Mouse (Mus musculus) ES-E14 (cell line): ENCODE measurements around the gene Capzb. TPM values are rescaled to one million over a fixed set of nuclear protein-coding genes. Genes with fewer than 3 reads are reported as not detected.

Experiments
- DNase-seq: peaks from one replicate; pipeline ENCODE4 v3.0.0-alpha.2; 2013; ENCODE audit warnings: low read depth, low spot score
- H3K27ac ChIP-seq: 2 replicates; pipeline ENCODE4 v1.5.1; 2012; ENCODE audit warnings: low read depth, mild to moderate bottlenecking, low read length, moderate library complexity, mixed read lengths; ENCODE audit not compliant: poor library complexity, insufficient read depth, severe bottlenecking
- H3K36me3 ChIP-seq: 2 replicates; pipeline ENCODE4 v1.6.1; 2012; ENCODE audit warnings: mild to moderate bottlenecking, low read length, moderate library complexity, mixed read lengths; ENCODE audit not compliant: control insufficient read depth, poor library complexity, insufficient read depth, severe bottlenecking
- H3K4me1 ChIP-seq, 2 experiments: fragments of 150-350 bp in 1 of 2; sonication (generic) in 1 of 2; 2 replicates each; pipeline ENCODE4 v1.6.1; 2012; ENCODE audit warnings: low read length in 2 of 2, mild to moderate bottlenecking in 1 of 2, mixed read lengths in 1 of 2; ENCODE audit not compliant: control insufficient read depth in 2 of 2, insufficient read depth in 2 of 2, poor library complexity in 1 of 2
- H3K4me3 ChIP-seq, 2 experiments: fragments of 150-350 bp in 1 of 2; sonication (generic) in 1 of 2; 2 replicates each; pipeline ENCODE4 v1.5.1; 2012; ENCODE audit warnings: low read length in 2 of 2, low read depth in 1 of 2, mild to moderate bottlenecking in 1 of 2, mixed read lengths in 1 of 2; ENCODE audit not compliant: insufficient read depth in 1 of 2, poor library complexity in 1 of 2, severe bottlenecking in 1 of 2
- H3K9ac ChIP-seq: 2 replicates; pipeline ENCODE4 v1.6.1; 2012; ENCODE audit warnings: low read depth, mild to moderate bottlenecking, low read length, mixed read lengths; ENCODE audit not compliant: poor library complexity, insufficient read depth, severe bottlenecking
- H3K9me3 ChIP-seq: fragments of 150-350 bp; sonication (generic); 2 replicates; pipeline ENCODE4 v1.6.1; 2012; ENCODE audit warnings: low read depth, mild to moderate bottlenecking, low read length; ENCODE audit not compliant: control insufficient read depth, insufficient read depth
- CHD2 ChIP-seq: IDR thresholded peaks from 2 replicates; pipeline ENCODE4 v1.6.1; 2014; ENCODE audit warnings: mild to moderate bottlenecking, low read depth, low read length, inconsistent platforms
- HCFC1 ChIP-seq: IDR thresholded peaks from 2 replicates; pipeline ENCODE4 v1.6.1; 2012; ENCODE audit warnings: low read length, inconsistent platforms, borderline replicate concordance; ENCODE audit not compliant: insufficient read depth
- MAFK ChIP-seq: IDR thresholded peaks from 2 replicates; pipeline ENCODE4 v1.6.1; 2014; ENCODE audit warnings: mild to moderate bottlenecking, low read depth, low read length, inconsistent platforms; ENCODE audit not compliant: insufficient read depth
- ZC3H11A ChIP-seq: IDR thresholded peaks from 2 replicates; pipeline ENCODE4 v1.6.1; 2012; ENCODE audit warnings: low read depth, mild to moderate bottlenecking, inconsistent platforms, low read length, borderline replicate concordance
- ZNF384 ChIP-seq: IDR thresholded peaks from 2 replicates; pipeline ENCODE4 v1.6.1; 2012; ENCODE audit warnings: low read depth, low read length, inconsistent platforms
- in situ Hi-C, 2 experiments: fragments of 600-800 bp; cut with MboI; formaldehyde crosslinking; loops; one replicate each; pipeline ENCODE4 v1.15.1; 2025; ENCODE audit warnings: low sequenced_read_pairs in 2 of 2, inconsistent platforms in 1 of 2; ENCODE audit not compliant: unreplicated experiment in 2 of 2
- total RNA-seq: library from RNA; depleted of rRNA; stranded (reverse); fragments of 300-350 nt; gene quantifications from 2 replicates; pipeline ENCODE4 v1.2.3, GENCODE M21; 2012

The Capzb gene
- total RNA-seq, 1 experiment = 111 TPM

- H3K9me3 ChIP-seq = no peaks in the 10 kb centered on the region
- in situ Hi-C loops = no loop called here
- H3K36me3 ChIP-seq = no peaks in the 10 kb centered on the region
- 0 out of 2 replicates have a peak overlapping the region, but pooled peaks have one; percentile 25 for H3K9ac ChIP-seq
- DNase-seq = no peak
- 0 out of 2 replicates have a peak overlapping the region, but pooled peaks have one; percentile 19 for H3K27ac ChIP-seq
- TF ChIP-seq HCFC1 (no peak), ZC3H11A (no peak), MAFK (no peak), ZNF384 (no peak), CHD2 (no peak)
- peaks cover 3 to 8% of the 10 kb centered on the region in 2 experiments; a peak in 3 of 4 replicates for H3K4me1 ChIP-seq
- H3K4me3 ChIP-seq = peak overlapping the region in 1 of 2 experiments; percentile 44; a peak in 2 of 4 replicates
Observed at GRCm38 (mm10) chr4:139168985-139169747, 23.5 kb upstream of the Capzb start.

DNA sequence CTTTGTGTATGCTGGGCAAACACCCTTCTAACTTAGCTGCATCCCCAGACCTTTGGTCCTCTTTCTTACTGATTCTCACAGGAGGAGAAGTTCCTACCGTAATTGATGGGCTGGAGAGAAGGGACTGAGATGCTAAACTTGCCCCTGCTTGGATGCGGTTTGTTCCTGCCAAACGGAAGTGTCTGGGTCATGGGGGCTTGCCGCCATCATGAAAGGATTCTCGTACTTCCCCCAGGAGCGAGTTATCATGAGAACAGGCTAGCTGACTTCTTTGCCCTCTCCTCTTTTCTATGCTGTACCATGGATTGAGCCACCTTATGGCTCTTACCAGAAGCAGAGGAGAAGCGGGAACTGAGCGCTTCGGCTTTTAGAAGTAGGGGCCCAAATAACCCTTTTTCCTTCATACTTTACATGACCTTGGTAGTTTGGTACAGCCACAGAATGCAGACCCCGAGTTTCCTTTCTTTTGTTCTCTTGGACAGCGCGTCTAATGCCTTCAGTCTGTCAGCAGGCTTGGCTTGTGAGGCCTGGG is 22.9 kb upstream of the Capzb start:
- TF ChIP-seq ZNF384 (no peak), HCFC1 (no peak), MAFK (no peak), CHD2 (no peak), ZC3H11A (no peak)
- no peaks in the 10 kb centered on the region for H3K36me3 ChIP-seq
- in situ Hi-C loops = no loop called here
- peak overlapping the region; percentile 19; the same call in 1 of the 2 replicates for H3K27ac ChIP-seq
- H3K9ac ChIP-seq = 0 out of 2 replicates have a peak overlapping the region, but pooled peaks have one; percentile 25
- no peaks in the 10 kb centered on the region for H3K9me3 ChIP-seq
- H3K4me3 ChIP-seq = peak overlapping the region in 1 of 2 experiments; percentile 44; a peak in 2 of 4 replicates
- peaks cover 3 to 8% of the 10 kb centered on the region in 2 experiments; a peak in 3 of 4 replicates for H3K4me1 ChIP-seq
- DNase-seq = no peak

GRCm38 (mm10) chr4:139175061-139175971 is 17.4 kb upstream of the Capzb start:
- in situ Hi-C loops = no loop called here
- no peak overlapping the region for H3K4me3 ChIP-seq

DNA sequence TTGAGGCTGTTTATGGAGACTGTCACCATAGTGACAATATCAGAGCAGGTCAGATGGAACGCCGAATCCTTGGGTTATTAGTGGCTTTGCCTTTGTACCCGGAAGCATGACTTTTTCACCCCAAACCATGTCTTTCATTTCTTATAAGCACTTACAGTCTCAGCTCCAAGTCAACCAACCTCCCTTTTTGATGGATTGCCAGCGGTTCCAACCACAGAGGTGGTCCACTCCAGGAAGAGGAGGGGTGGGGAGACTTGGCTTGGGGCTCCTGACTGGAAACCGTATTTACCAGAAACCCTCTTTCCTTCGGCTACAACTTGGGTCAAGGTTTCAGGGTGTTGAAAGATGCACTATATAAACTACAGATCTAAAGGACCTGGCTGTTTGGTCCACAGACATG is 16.7 kb upstream of the Capzb start:
- H3K4me1 ChIP-seq = no peaks in the 10 kb centered on the region
- H3K9ac ChIP-seq = no peak overlapping the region
- H3K36me3 ChIP-seq = no peaks in the 10 kb centered on the region
- no peak for DNase-seq
- H3K27ac ChIP-seq = no peak overlapping the region
- no peak overlapping the region for H3K4me3 ChIP-seq
- no peak for TF ChIP-seq ZNF384
- TF ChIP-seq ZC3H11A = no peak
- TF ChIP-seq MAFK = no peak
- TF ChIP-seq HCFC1 = no peak
- no peak for TF ChIP-seq CHD2
- H3K9me3 ChIP-seq = no peaks in the 10 kb centered on the region
- in situ Hi-C loops = no loop called here

More at GRCm38 (mm10) chr4:139175061-139175971, 17.4 kb upstream of the Capzb start:
- Histone ChIP-seq H3K9me3 (no peaks in the 10 kb centered on the region), H3K27ac (no peak overlapping the region), H3K9ac (no peak overlapping the region), H3K36me3 (no peaks in the 10 kb centered on the region), H3K4me1 (no peaks in the 10 kb centered on the region)
- 0 out of 2 replicates have a peak, but pooled peaks have one; percentile 21 for TF ChIP-seq MAFK
- TF ChIP-seq CHD2 = no peak
- DNase-seq = no peak
